Mouse (Mus musculus): Measurements from ENCODE around the gene 4930595D18Rik.

DNA sequence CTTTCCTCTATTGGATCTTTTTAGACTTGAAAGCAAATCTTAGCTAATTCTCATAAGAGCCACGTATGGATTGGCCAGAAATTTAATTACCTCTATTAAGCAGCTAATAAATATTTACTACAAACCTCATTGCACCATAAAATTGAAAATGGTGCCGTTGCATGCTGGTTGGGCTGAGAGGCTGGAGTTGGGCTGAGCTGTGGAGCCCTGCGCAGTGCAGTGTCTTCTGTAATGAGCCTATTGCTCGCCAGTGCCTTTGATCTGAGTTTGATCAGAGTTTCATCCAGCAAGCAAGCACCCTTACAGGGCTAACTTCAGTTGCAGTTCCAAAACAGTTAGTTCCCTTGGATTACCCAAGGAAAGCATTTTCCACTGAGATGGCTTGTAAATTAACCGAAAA, 30.3 kb downstream of the 4930595D18Rik start:
- TF ChIP-seq CTCF (IDR thresholded peaks at IDR 0.05; ENCODE audit: low read depth, low read length) (no peak), GATA1 (IDR thresholded peaks at IDR 0.05; ENCODE audit: borderline replicate concordance, low read length) (no peak), TAL1 (conservative IDR thresholded peaks at IDR 0.05; ENCODE audit: low read depth, low read length) (no peak)
